Mouse (Mus musculus): Measurements from ENCODE around the gene Sec61b. TPM values are rescaled to one million over a fixed set of nuclear protein-coding genes. Genes with fewer than 3 reads are reported as not detected.
A peak's percentile ranks its signal among the peaks of the same experiment; 100 is the strongest.

The Sec61b gene
- total and polyA plus RNA-seq, 2 experiments from 2014 or later, result 228 to 247 TPM

GRCm38 (mm10) chr4:47435131-47435530, 39.3 kb upstream of the Sec61b start:
- no peak overlapping the region for H3K9ac ChIP-seq (replicated peaks; ENCODE audit: low read length)
- H3K4me1 ChIP-seq (ENCODE audit: insufficient read depth, low read length), result 0 out of 2 replicates have a peak, but pooled peaks cover 4% of the 10 kb centered on the region
- 73% methylated on average over 12 of the region's 12 CpGs for WGBS
- H3K4me3 ChIP-seq (ENCODE audit: low read length), result no peak overlapping the region
- no peak overlapping the region for H3K4me2 ChIP-seq (ENCODE audit: low read depth, low read length)
- H3K36me3 ChIP-seq (ENCODE audit: insufficient read depth, low read length), result no peaks in the 10 kb centered on the region
- H3K27ac ChIP-seq, result no peak overlapping the region
- no peaks in the 10 kb centered on the region for H3K27me3 ChIP-seq (ENCODE audit: insufficient read depth, low read length)
- TF ChIP-seq CTCF (IDR thresholded peaks at IDR 0.05; ENCODE audit: low read depth), result no peak
- H3K9me3 ChIP-seq (ENCODE audit: low read length), result no peaks in the 10 kb centered on the region
- ATAC-seq (no peak), DNase-seq (ENCODE audit: low spot score) (no peak)

- WGBS, result 66% methylated on average over 28 of the region's 28 CpGs
- Histone ChIP-seq H3K36me3 (ENCODE audit: insufficient read depth, low read length) (no peaks in the 10 kb centered on the region), H3K4me1 (ENCODE audit: insufficient read depth, low read length) (0 out of 2 replicates have a peak, but pooled peaks cover 4% of the 10 kb centered on the region), H3K4me2 (ENCODE audit: low read depth, low read length) (no peak overlapping the region), H3K9me3 (ENCODE audit: low read length) (no peaks in the 10 kb centered on the region), H3K9ac (replicated peaks; ENCODE audit: low read length) (no peak overlapping the region), H3K27me3 (ENCODE audit: insufficient read depth, low read length) (no peaks in the 10 kb centered on the region), H3K27ac (no peak overlapping the region), H3K4me3 (ENCODE audit: low read length) (no peak overlapping the region)
- DNase-seq (ENCODE audit: low spot score) (no peak), ATAC-seq (no peak)
- TF ChIP-seq CTCF (IDR thresholded peaks at IDR 0.05; ENCODE audit: low read depth), result no peak
Measured at GRCm38 (mm10) chr4:47435566-47436360, 38.7 kb upstream of the Sec61b start.

GRCm38 (mm10) chr4:47437365-47438340, 36.8 kb upstream of the Sec61b start:
- peak; percentile 90 for ATAC-seq
- TF ChIP-seq CTCF (IDR thresholded peaks at IDR 0.05; ENCODE audit: low read depth), result peak; percentile 97
- H3K4me3 ChIP-seq (ENCODE audit: low read length), result peak overlapping the region; percentile 44
- peak overlapping the region; percentile 90 for H3K4me2 ChIP-seq (ENCODE audit: low read depth, low read length)
- under 1% methylated on average over 33 of the region's 33 CpGs for WGBS
- peak overlapping the region; percentile 74 for H3K27ac ChIP-seq
- peak overlapping the region; percentile 52 for H3K9ac ChIP-seq (replicated peaks; ENCODE audit: low read length)
- DNase-seq (ENCODE audit: low spot score), result peak; percentile 96
- H3K27me3 ChIP-seq (ENCODE audit: insufficient read depth, low read length), result no peaks in the 10 kb centered on the region
- H3K4me1 ChIP-seq (ENCODE audit: insufficient read depth, low read length), result 0 out of 2 replicates have a peak, but pooled peaks cover 4% of the 10 kb centered on the region
- H3K36me3 ChIP-seq (ENCODE audit: insufficient read depth, low read length), result no peaks in the 10 kb centered on the region
- H3K9me3 ChIP-seq (ENCODE audit: low read length), result no peaks in the 10 kb centered on the region

- no peaks in the 10 kb centered on the region for H3K27me3 ChIP-seq (ENCODE audit: insufficient read depth, low read length)
- H3K4me1 ChIP-seq (ENCODE audit: insufficient read depth, low read length), result 0 out of 2 replicates have a peak, but pooled peaks cover 4% of the 10 kb centered on the region
- 78% methylated on average over 6 of the region's 6 CpGs for WGBS
- TF ChIP-seq CTCF (IDR thresholded peaks at IDR 0.05; ENCODE audit: low read depth), result no peak
- H3K4me2 ChIP-seq (ENCODE audit: low read depth, low read length), result no peak overlapping the region
- no peaks in the 10 kb centered on the region for H3K9me3 ChIP-seq (ENCODE audit: low read length)
- no peak overlapping the region for H3K27ac ChIP-seq
- no peak overlapping the region for H3K9ac ChIP-seq (replicated peaks; ENCODE audit: low read length)
- DNase-seq (ENCODE audit: low spot score), result no peak
- no peak for ATAC-seq
- H3K36me3 ChIP-seq (ENCODE audit: insufficient read depth, low read length), result no peaks in the 10 kb centered on the region
- no peak overlapping the region for H3K4me3 ChIP-seq (ENCODE audit: low read length)
Measured at GRCm38 (mm10) chr4:47438956-47439355, 35.5 kb upstream of the Sec61b start.

GRCm38 (mm10) chr4:47440951-47441350, 33.5 kb upstream of the Sec61b start:
- DNase-seq (ENCODE audit: low spot score) (no peak), ATAC-seq (no peak)
- H3K4me1 ChIP-seq (ENCODE audit: insufficient read depth, low read length), result 0 out of 2 replicates have a peak, but pooled peaks cover 4% of the 10 kb centered on the region
- no peaks in the 10 kb centered on the region for H3K27me3 ChIP-seq (ENCODE audit: insufficient read depth, low read length)
- H3K9ac ChIP-seq (replicated peaks; ENCODE audit: low read length), result no peak overlapping the region
- H3K36me3 ChIP-seq (ENCODE audit: insufficient read depth, low read length), result no peaks in the 10 kb centered on the region
- no peak overlapping the region for H3K4me2 ChIP-seq (ENCODE audit: low read depth, low read length)
- no peak overlapping the region for H3K4me3 ChIP-seq (ENCODE audit: low read length)
- no peak for TF ChIP-seq CTCF (IDR thresholded peaks at IDR 0.05; ENCODE audit: low read depth)
- no peaks in the 10 kb centered on the region for H3K9me3 ChIP-seq (ENCODE audit: low read length)
- H3K27ac ChIP-seq, result no peak overlapping the region
- WGBS, result 85% methylated on average over 11 of the region's 11 CpGs

- Histone ChIP-seq H3K36me3 (ENCODE audit: insufficient read depth, low read length) (no peaks in the 10 kb centered on the region), H3K9ac (replicated peaks; ENCODE audit: low read length) (no peak overlapping the region)
- no peak for DNase-seq (ENCODE audit: low spot score)
Measured at GRCm38 (mm10) chr4:47448526-47448925, 25.9 kb upstream of the Sec61b start.

More at GRCm38 (mm10) chr4:47448526-47448925, 25.9 kb upstream of the Sec61b start:
- no peak for TF ChIP-seq CTCF (IDR thresholded peaks at IDR 0.05; ENCODE audit: low read depth)
- Histone ChIP-seq H3K4me3 (ENCODE audit: low read length) (no peak overlapping the region), H3K4me1 (ENCODE audit: insufficient read depth, low read length) (no peaks in the 10 kb centered on the region; the same call in 1 of the 2 replicates), H3K4me2 (ENCODE audit: low read depth, low read length) (no peak overlapping the region), H3K27me3 (ENCODE audit: insufficient read depth, low read length) (no peaks in the 10 kb centered on the region), H3K9me3 (ENCODE audit: low read length) (no peaks in the 10 kb centered on the region), H3K27ac (no peak overlapping the region)
- WGBS, result 89% methylated on average over 3 of the region's 3 CpGs
- ATAC-seq, result no peak

Measured in hindbrain, postnatal 0 days (tissue).